Mouse (Mus musculus) testis, adult 2 months (tissue): ENCODE results near the gene Zfp566. TPM values are rescaled to one million over a fixed set of nuclear protein-coding genes. Genes with fewer than 3 reads are reported as not detected.

ENCODE experiments used
- H3K27ac ChIP-seq: fragments of 200-500 bp; 2 replicates; pipeline ENCODE4 v1.5.1; 2012; ENCODE audit warnings: low read depth, low read length; ENCODE audit not compliant: control insufficient read depth, insufficient read depth
- H3K27me3 ChIP-seq: fragments of 200-500 bp; 2 replicates; pipeline ENCODE4 v1.6.1; 2012; ENCODE audit warnings: mild to moderate bottlenecking, low read length, moderate library complexity; ENCODE audit not compliant: control insufficient read depth, insufficient read depth
- H3K36me3 ChIP-seq: fragments of 200-500 bp; 2 replicates; pipeline ENCODE4 v1.6.1; 2012; ENCODE audit warnings: mild to moderate bottlenecking, low read length; ENCODE audit not compliant: control insufficient read depth, insufficient read depth
- H3K4me1 ChIP-seq: fragments of 200-500 bp; 2 replicates; pipeline ENCODE4 v1.6.1; 2012; ENCODE audit warnings: low read length; ENCODE audit not compliant: control insufficient read depth, insufficient read depth
- H3K4me3 ChIP-seq: fragments of 200-500 bp; 2 replicates; pipeline ENCODE4 v1.5.1; 2012; ENCODE audit warnings: low read depth, mild to moderate bottlenecking, low read length, moderate library complexity, mixed read lengths; ENCODE audit not compliant: control insufficient read depth
- CTCF ChIP-seq: fragments of 200-500 bp; IDR thresholded peaks from 2 replicates; pipeline ENCODE4 v1.5.1; 2012; ENCODE audit warnings: low read depth, mild to moderate bottlenecking, inconsistent platforms, low read length, moderate library complexity; ENCODE audit not compliant: control insufficient read depth, insufficient read depth, insufficient replicate concordance
- POLR2A ChIP-seq: fragments of 200-500 bp; IDR thresholded peaks from 2 replicates; pipeline ENCODE4 v1.6.1; 2012; ENCODE audit warnings: low read depth, mild to moderate bottlenecking, inconsistent platforms, low read length, moderate library complexity; ENCODE audit not compliant: control insufficient read depth
- polyA plus RNA-seq: library from polyadenylated mRNA; depleted of rRNA; stranded (reverse); fragments of >200 nt; gene quantifications from 2 replicates; pipeline ENCODE4 v1.2.3, GENCODE M21; 2012; rRNA removed

Zfp566 gene
- polyA plus RNA-seq, 1 experiment, result 0.43 TPM

DNA sequence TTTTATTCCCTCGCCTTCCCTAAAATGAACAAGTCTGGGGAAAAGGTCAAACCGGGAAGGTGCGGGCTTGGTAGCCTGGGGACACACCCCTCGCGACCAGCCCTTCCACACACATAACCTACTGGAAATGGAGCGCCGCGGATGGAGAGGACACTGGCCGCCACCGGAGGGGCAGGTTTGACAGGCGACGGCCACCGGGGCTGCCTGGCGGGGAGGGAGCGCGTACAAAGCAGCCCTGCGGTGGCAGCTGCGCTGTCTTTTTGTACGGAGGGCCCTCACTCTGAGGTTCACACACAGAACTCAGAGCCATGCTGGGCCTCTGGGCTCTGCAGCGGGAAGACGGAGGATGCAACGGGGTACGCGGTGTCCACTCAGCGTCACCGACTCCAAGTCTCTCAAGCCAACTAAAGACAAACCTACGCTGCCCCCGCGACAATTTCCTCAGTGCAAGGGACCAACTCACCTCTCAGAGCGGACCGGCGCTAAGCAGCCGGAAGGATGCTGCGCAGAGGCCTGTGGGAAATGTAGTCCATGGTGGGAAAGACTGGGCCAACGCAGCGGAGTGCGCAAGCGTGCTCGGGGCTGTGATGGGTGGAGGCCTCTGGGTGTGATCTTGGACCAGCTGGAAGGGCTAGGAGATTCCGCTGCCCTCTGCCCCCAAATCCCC, 39.3 kb downstream of the Zfp566 start, which contains the start of gene Zfp14:
Gene Zfp14, minus strand, starts transcription at position 499 of the 667 bp plus-strand sequence.
- Histone ChIP-seq H3K4me3 (peak within 1 kb of the TSS; percentile 93), H3K36me3 (no peaks in the 10 kb centered on the region), H3K4me1 (peaks cover 2% of the 10 kb centered on the region), H3K27ac (peak within 1 kb of the TSS; percentile 42; the same call in 1 of the 2 replicates), H3K27me3 (no peaks in the 10 kb centered on the region)
- TF ChIP-seq CTCF (no peak), POLR2A (peak; percentile 65)

- no peaks in the 10 kb centered on the region for H3K36me3 ChIP-seq
- H3K4me1 ChIP-seq, result peaks cover 2% of the 10 kb centered on the region
- no peak overlapping the region for H3K4me3 ChIP-seq
- TF ChIP-seq POLR2A (no peak), CTCF (no peak)
- H3K27me3 ChIP-seq, result no peaks in the 10 kb centered on the region
- H3K27ac ChIP-seq, result no peak overlapping the region
These were observed 42.2 kb downstream of the Zfp566 start for GRCm38 (mm10) chr7:30048126-30048525.

GRCm38 (mm10) chr7:30044354-30044753, 46.0 kb downstream of the Zfp566 start:
- no peak overlapping the region for H3K27ac ChIP-seq
- H3K4me3 ChIP-seq, result no peak overlapping the region
- no peaks in the 10 kb centered on the region for H3K4me1 ChIP-seq
- H3K27me3 ChIP-seq, result no peaks in the 10 kb centered on the region
- H3K36me3 ChIP-seq, result no peaks in the 10 kb centered on the region
- no peak for TF ChIP-seq CTCF
- TF ChIP-seq POLR2A, result no peak

GRCm38 (mm10) chr7:30034331-30034730, 56.0 kb downstream of the Zfp566 start:
- Histone ChIP-seq H3K27me3 (no peaks in the 10 kb centered on the region), H3K4me1 (peaks cover 5% of the 10 kb centered on the region; the same call in 1 of the 2 replicates), H3K27ac (no peak overlapping the region), H3K36me3 (no peaks in the 10 kb centered on the region), H3K4me3 (peak overlapping the region; percentile 0)
- no peak for TF ChIP-seq CTCF
- no peak for TF ChIP-seq POLR2A

GRCm38 (mm10) chr7:30031379-30031778, 58.9 kb downstream of the Zfp566 start:
- Histone ChIP-seq H3K36me3 (no peaks in the 10 kb centered on the region), H3K4me1 (peaks cover 5% of the 10 kb centered on the region; the same call in 1 of the 2 replicates), H3K4me3 (no peak overlapping the region), H3K27ac (no peak overlapping the region), H3K27me3 (no peaks in the 10 kb centered on the region)
- TF ChIP-seq POLR2A (no peak), CTCF (no peak)

GRCm38 (mm10) chr7:30030677-30031076, 59.6 kb downstream of the Zfp566 start:
- Histone ChIP-seq H3K36me3 (no peaks in the 10 kb centered on the region), H3K27ac (no peak overlapping the region), H3K4me3 (no peak overlapping the region), H3K4me1 (peaks cover 5% of the 10 kb centered on the region; the same call in 1 of the 2 replicates), H3K27me3 (no peaks in the 10 kb centered on the region)
- TF ChIP-seq CTCF (no peak), POLR2A (no peak)

- no peak overlapping the region for H3K4me3 ChIP-seq
- H3K36me3 ChIP-seq, result no peaks in the 10 kb centered on the region
- TF ChIP-seq CTCF, result no peak
- no peak for TF ChIP-seq POLR2A
These were observed 61.8 kb downstream of the Zfp566 start for GRCm38 (mm10) chr7:30028572-30028971.

More at GRCm38 (mm10) chr7:30028572-30028971, 61.8 kb downstream of the Zfp566 start:
- Histone ChIP-seq H3K27me3 (no peaks in the 10 kb centered on the region), H3K27ac (no peak overlapping the region), H3K4me1 (no peaks in the 10 kb centered on the region)

Other genes with a start within 250 kb of the Zfp566 start
- 0.55 and 1.2 TPM in 2 replicates for gene Zfp940, start 236.9 kb downstream of the Zfp566 start, polyA plus RNA-seq
- gene Zfp420, start 230.5 kb downstream of the Zfp566 start, polyA plus RNA-seq, result 1.0 and 1.1 TPM in 2 replicates
- gene Zfp27, start 184.0 kb downstream of the Zfp566 start, polyA plus RNA-seq, result 0.95 and 1.6 TPM in 2 replicates
- 0.82 and 1.0 TPM in 2 replicates for gene Zfp383, start 182.3 kb downstream of the Zfp566 start, polyA plus RNA-seq
- 0.60 and 0.93 TPM in 2 replicates for gene Zfp74, start 136.4 kb downstream of the Zfp566 start, polyA plus RNA-seq
- gene Zfp568, start 106.6 kb downstream of the Zfp566 start, polyA plus RNA-seq, result 2.5 and 2.7 TPM in 2 replicates
- 1.1 and 1.4 TPM in 2 replicates for gene Zfp14, start 39.1 kb downstream of the Zfp566 start, polyA plus RNA-seq
- gene Zfp82, start 17.6 kb downstream of the Zfp566 start, polyA plus RNA-seq, result 0.65 and 0.67 TPM in 2 replicates
- not detected in 2 replicates for gene Gm26920, start 117 bp downstream of the Zfp566 start, polyA plus RNA-seq
- gene Zfp260, start 4.2 kb upstream of the Zfp566 start, polyA plus RNA-seq, result 5.7 and 8.9 TPM in 2 replicates
- 3.7 and 4.9 TPM in 2 replicates for gene Zfp382, start 31.4 kb upstream of the Zfp566 start, polyA plus RNA-seq
- gene Zfp146, start 79.2 kb upstream of the Zfp566 start, polyA plus RNA-seq, result 5.8 and 6.4 TPM in 2 replicates
- gene Cox7a1, start 93.6 kb upstream of the Zfp566 start, polyA plus RNA-seq, result 4.0 and 5.2 TPM in 2 replicates
- 562 and 592 TPM in 2 replicates for gene Capns1, start 108.3 kb upstream of the Zfp566 start, polyA plus RNA-seq
- 242 and 257 TPM in 2 replicates for gene Polr2i, start 141.4 kb upstream of the Zfp566 start, polyA plus RNA-seq
- gene Tbcb, start 141.7 kb upstream of the Zfp566 start, polyA plus RNA-seq, result 65.7 and 66.2 TPM in 2 replicates
- 0.63 and 0.89 TPM in 2 replicates for gene Ovol3, start 145.2 kb upstream of the Zfp566 start, polyA plus RNA-seq
- 1.8 and 2.3 TPM in 2 replicates for gene Thap8, start 189.6 kb upstream of the Zfp566 start, polyA plus RNA-seq
- 713 and 754 TPM in 2 replicates for gene Wdr62, start 189.9 kb upstream of the Zfp566 start, polyA plus RNA-seq
- gene Clip3, start 201.2 kb upstream of the Zfp566 start, polyA plus RNA-seq, result 4.8 and 6.6 TPM in 2 replicates
- 36.5 and 38.0 TPM in 2 replicates for gene Alkbh6, start 218.2 kb upstream of the Zfp566 start, polyA plus RNA-seq
- gene Syne4, start 224.3 kb upstream of the Zfp566 start, polyA plus RNA-seq, result 7.4 and 9.6 TPM in 2 replicates
- gene E130208F15Rik, start 231.2 kb upstream of the Zfp566 start, polyA plus RNA-seq, result 0.18 and 0.28 TPM in 2 replicates
- gene Sdhaf1, start 233.4 kb upstream of the Zfp566 start, polyA plus RNA-seq, result 6.1 and 6.5 TPM in 2 replicates